Mouse (Mus musculus): ENCODE results near the gene Efcab11.

- TF ChIP-seq CTCF (IDR thresholded peaks at IDR 0.05; ENCODE audit: borderline replicate concordance, control insufficient read depth, extremely low read depth, insufficient read depth, low read length, poor library complexity) (no peak), POLR2A (IDR thresholded peaks at IDR 0.05; ENCODE audit: control insufficient read depth, extremely low read depth, insufficient read depth, low read length, poor library complexity) (no peak)
These were observed 212.4 kb downstream of the Efcab11 start for GRCm38 (mm10) chr12:99671866-99672191.
